In genomic region chr13:44541243-44541653, GRCm38 (mm10) we compare ENCODE assay signal across 9 mouse cellular contexts.
DNase-seq lines count a peak whose midpoint lies in the region; ATAC-seq and TF ChIP-seq lines count a peak whose summit lies in the region.
"Had no signal": no experiment of that assay in that cellular context is flagged by ENCODE, and none has a peak within 500 bp of the region (broad histone marks: within the 10 kb centered on the region; RNA-seq: fewer than 3 reads in every experiment).

No protein-coding gene starts in this region.

- intact Hi-C loops in heart, postnatal 36 days (cut with DNase I): no loop called here
- intact Hi-C loops in left cerebral cortex, postnatal 36 days (cut with DNase I): no loop called here

- H3K36me3 ChIP-seq in kidney, adult 2 months (ENCODE audit: control insufficient read depth, insufficient read depth, low read length): no peaks in the 10 kb centered on the region
- H3K36me3 ChIP-seq in kidney, embryonic 16.5 days (ENCODE audit: insufficient read depth, low read length): no peaks in the 10 kb centered on the region
- H3K36me3 ChIP-seq in C2C12 (ENCODE audit: control insufficient read depth, insufficient read depth): no peaks in the 10 kb centered on the region
- H3K36me3 ChIP-seq: midbrain, embryonic 12.5 days had no signal

- H3K4me3 ChIP-seq in kidney, adult 2 months (ENCODE audit: insufficient read depth, low read depth, low read length): no peak overlapping the region
- no peak overlapping the region for H3K4me3 ChIP-seq in kidney, embryonic 16.5 days (ENCODE audit: low read length)
- no peak overlapping the region for H3K4me3 ChIP-seq in C2C12 (ENCODE audit: insufficient read depth, poor library complexity, severe bottlenecking)
- H3K4me3 ChIP-seq: midbrain, embryonic 12.5 days had no signal

- ATAC-seq in kidney, embryonic 16.5 days (ENCODE audit: low FRiP score, low TSS enrichment): no peak

- TF ChIP-seq CTCF in kidney, adult 2 months (conservative IDR thresholded peaks at IDR 0.05; ENCODE audit: insufficient read depth, insufficient read length, low read depth, low read length): no peak
- no peak for TF ChIP-seq CTCF in C2C12 (IDR thresholded peaks at IDR 0.05; ENCODE audit: control insufficient read depth, insufficient read depth, insufficient read length)

- no peak overlapping the region for H3K9ac ChIP-seq in kidney, embryonic 16.5 days (replicated peaks; ENCODE audit: low read length)
- H3K9ac ChIP-seq: midbrain, embryonic 12.5 days had no signal

- no peak overlapping the region for H3K27ac ChIP-seq in kidney, adult 2 months (ENCODE audit: insufficient read depth, low read depth, low read length)
- no peak overlapping the region for H3K27ac ChIP-seq in kidney, embryonic 16.5 days (ENCODE audit: low read length)
- H3K27ac ChIP-seq: midbrain, embryonic 12.5 days had no signal

- H3K27me3 ChIP-seq in kidney, adult 2 months (replicated peaks; ENCODE audit: control insufficient read depth, insufficient read depth, low read length): no peaks in the 10 kb centered on the region
- no peaks in the 10 kb centered on the region for H3K27me3 ChIP-seq in kidney, embryonic 16.5 days (ENCODE audit: insufficient read depth, low read length)
- H3K27me3 ChIP-seq in C2C12 (ENCODE audit: control insufficient read depth, insufficient read depth, insufficient read length): no peaks in the 10 kb centered on the region
- H3K27me3 ChIP-seq: midbrain, embryonic 12.5 days had no signal

- no peaks in the 10 kb centered on the region for H3K4me1 ChIP-seq in kidney, adult 2 months (ENCODE audit: control insufficient read depth, insufficient read depth, low read length)
- no peaks in the 10 kb centered on the region for H3K4me1 ChIP-seq in kidney, embryonic 16.5 days (ENCODE audit: insufficient read depth, low read length)
- H3K4me1 ChIP-seq: midbrain, embryonic 12.5 days had no signal

- H3ac ChIP-seq in C2C12 (ENCODE audit: control insufficient read depth, insufficient read length, low read depth): no peak overlapping the region

- no peaks in the 10 kb centered on the region for H3K9me3 ChIP-seq in kidney, embryonic 16.5 days (ENCODE audit: low read length)
- H3K9me3 ChIP-seq: midbrain, embryonic 12.5 days had no signal

- no peak overlapping the region for H3K4me2 ChIP-seq in kidney, embryonic 16.5 days (replicated peaks; ENCODE audit: low read depth, low read length)
- H3K4me2 ChIP-seq: midbrain, embryonic 12.5 days had no signal

- TF ChIP-seq POLR2A in kidney, adult 2 months (IDR thresholded peaks at IDR 0.05; ENCODE audit: low read depth, low read length): no peak

- peak; percentile 36 for DNase-seq in kidney, adult 2 months
- DNase-seq in cerebellum, adult 9-11 months: peak; percentile 88
- peak; percentile 39 to 43 for DNase-seq in heart, postnatal 36 days
- no peak for DNase-seq in left cerebral cortex, postnatal 36 days (ENCODE audit: low spot score in 2 of 2)
- no peak for DNase-seq in layer of hippocampus, adult 11-12 months (ENCODE audit: low spot score)
- no peak for DNase-seq in frontal cortex, adult 2 months (ENCODE audit: extremely low spot score in 1 of 2, low spot score in 1 of 2)

- no peaks in the 10 kb centered on the region for H3K79me3 ChIP-seq in C2C12 (ENCODE audit: low read depth)

- no peaks in the 10 kb centered on the region for H3K79me2 ChIP-seq in C2C12 (ENCODE audit: control insufficient read depth, insufficient read depth)

- WGBS in kidney, adult 2 months: 54% methylated on average over 5 of the region's 5 CpGs
- 54% methylated on average over 5 of the region's 5 CpGs for WGBS in kidney, embryonic 16.5 days

TF ChIP-seq in C2C12, 6 proteins besides CTCF, POLR2A, EP300 and RAD21:
- TF ChIP-seq USF1 (IDR thresholded peaks at IDR 0.05; ENCODE audit: low read depth): peak; percentile 7
- TF ChIP-seq MYOD1 (IDR thresholded peaks at IDR 0.05; ENCODE audit: control insufficient read depth, insufficient read length, low read depth): peak; percentile 68
- no peak for TF ChIP-seq MYOG (IDR thresholded peaks at IDR 0.05; ENCODE audit: control insufficient read depth, extremely low read depth, insufficient read length)

Comparison
In these comparisons a context has a peak if more than half of its experiments do, and no peak if none do; other contexts are left out.
1. DNase-seq: peak in kidney, adult 2 months (single experiment), cerebellum, adult 9-11 months (single experiment) and heart, postnatal 36 days (2 of 2); none in left cerebral cortex, postnatal 36 days (0 of 2), layer of hippocampus, adult 11-12 months (single experiment) and frontal cortex, adult 2 months (0 of 2).